Mouse (Mus musculus): ENCODE measurements at regions not wholly inside any gene's neighbourhood (a gene's known extent, or its start where the extent isn't known, plus 50 kb on each side); places are given as distances from the start of the nearest gene placed in this dataset.

GRCm38 (mm10) chr11:29636759-29637200, 56.0 kb upstream of the Rtn4 start:
- peaks cover 3% of the 10 kb centered on the region for H3K9me3 ChIP-seq (replicated peaks; ENCODE audit: low read length)
- no peak overlapping the region for H3K4me3 ChIP-seq (replicated peaks in 1 of 3; ENCODE audit: low read depth in 2 of 3, low read length in 2 of 3, poor library complexity in 1 of 3)
- dilution Hi-C loops (cut with MboI; ENCODE audit: extremely low pct_ligation_motif_present, extremely low pct_unique_long_range_greater_than_20kb, low sequenced_read_pairs) (no loop called here), in situ Hi-C loops (cut with MboI; ENCODE audit: low pct_ligation_motif_present, low pct_unique_long_range_greater_than_20kb, low sequenced_read_pairs) (no loop called here)
- no peaks in the 10 kb centered on the region for H3K36me3 ChIP-seq (replicated peaks in 1 of 2; ENCODE audit: control insufficient read depth in 1 of 2, insufficient read depth in 1 of 2, low read length in 1 of 2)
- no peaks in the 10 kb centered on the region for H3K27me3 ChIP-seq (replicated peaks)
- no peak overlapping the region for H3K9ac ChIP-seq (ENCODE audit: insufficient read depth, low read depth)
- H3K79me2 ChIP-seq (replicated peaks; ENCODE audit: control insufficient read depth, extremely low read depth, insufficient read depth, poor library complexity, severe bottlenecking), result no peaks in the 10 kb centered on the region
- DNase-seq (ENCODE audit: extremely low read depth), result no peak
- H3K4me2 ChIP-seq (ENCODE audit: insufficient read depth, low read depth, poor library complexity, severe bottlenecking), result no peak overlapping the region
- peaks cover 5 to 27% of the 10 kb centered on the region in 2 experiments; a peak in 3 of 4 replicates for H3K4me1 ChIP-seq (ENCODE audit: control insufficient read depth in 1 of 2, insufficient read depth in 2 of 2)
- TF ChIP-seq MEF2A (IDR thresholded peaks at IDR 0.05; ENCODE audit: borderline replicate concordance, low read depth, low read length), result no peak
- TF ChIP-seq ZC3H11A (IDR thresholded peaks at IDR 0.05; ENCODE audit: low read depth, low read length), result no peak
- TF ChIP-seq CHD1 (IDR thresholded peaks at IDR 0.05; ENCODE audit: low read depth, low read length), result no peak
- no peak for TF ChIP-seq PAX5 (IDR thresholded peaks at IDR 0.05; ENCODE audit: low read length)
- no peak overlapping the region for H3K27ac ChIP-seq (ENCODE audit: insufficient read depth, low read depth)

GRCm38 (mm10) chr11:29638093-29638669, 54.6 kb upstream of the Rtn4 start:
- H3K36me3 ChIP-seq (replicated peaks in 1 of 2; ENCODE audit: control insufficient read depth in 1 of 2, insufficient read depth in 1 of 2, low read length in 1 of 2), result no peaks in the 10 kb centered on the region
- no peak for DNase-seq (ENCODE audit: extremely low read depth)
- no peaks in the 10 kb centered on the region for H3K27me3 ChIP-seq (replicated peaks)
- no peak overlapping the region for H3K4me3 ChIP-seq (replicated peaks in 1 of 3; ENCODE audit: low read depth in 2 of 3, low read length in 2 of 3, poor library complexity in 1 of 3)
- peaks cover 5 to 27% of the 10 kb centered on the region in 2 experiments; a peak in 3 of 4 replicates for H3K4me1 ChIP-seq (ENCODE audit: control insufficient read depth in 1 of 2, insufficient read depth in 2 of 2)
- H3K9me3 ChIP-seq (replicated peaks; ENCODE audit: low read length), result peaks cover 3% of the 10 kb centered on the region
- H3K9ac ChIP-seq (ENCODE audit: insufficient read depth, low read depth), result no peak overlapping the region
- H3K4me2 ChIP-seq (ENCODE audit: insufficient read depth, low read depth, poor library complexity, severe bottlenecking), result no peak overlapping the region
- H3K79me2 ChIP-seq (replicated peaks; ENCODE audit: control insufficient read depth, extremely low read depth, insufficient read depth, poor library complexity, severe bottlenecking), result no peaks in the 10 kb centered on the region
- TF ChIP-seq SMC3 (IDR thresholded peaks at IDR 0.05; ENCODE audit: low read depth, low read length), result no peak
- TF ChIP-seq POLR2AphosphoS2 (IDR thresholded peaks at IDR 0.05; ENCODE audit: low read depth, low read length), result no peak
- TF ChIP-seq JUND (conservative IDR thresholded peaks at IDR 0.05; ENCODE audit: low read depth, low read length), result no peak
- no peak for TF ChIP-seq MAX (IDR thresholded peaks at IDR 0.05; ENCODE audit: low read length)
- TF ChIP-seq RAD21 (IDR thresholded peaks at IDR 0.05; ENCODE audit: low read depth, low read length), result no peak
- TF ChIP-seq PAX5 (IDR thresholded peaks at IDR 0.05; ENCODE audit: low read length), result no peak
- no peak for TF ChIP-seq TCF12 (IDR thresholded peaks at IDR 0.05; ENCODE audit: low read depth, low read length)
- TF ChIP-seq RCOR1 (conservative IDR thresholded peaks at IDR 0.05; ENCODE audit: low read depth, low read length), result no peak
- TF ChIP-seq USF1 (IDR thresholded peaks at IDR 0.05; ENCODE audit: low read depth, low read length), result no peak
- TF ChIP-seq E2F4 (IDR thresholded peaks at IDR 0.05; ENCODE audit: insufficient replicate concordance, low read depth, low read length), result no peak
- no peak for TF ChIP-seq SIN3A (IDR thresholded peaks at IDR 0.05; ENCODE audit: low read length)
- TF ChIP-seq ZNF384 (IDR thresholded peaks at IDR 0.05; ENCODE audit: low read depth, low read length), result no peak
- no peak for TF ChIP-seq CTCF (conservative IDR thresholded peaks at IDR 0.05 in 1 of 2, IDR thresholded peaks at IDR 0.05 in 1 of 2; ENCODE audit: low read depth in 2 of 2, low read length in 2 of 2)
- TF ChIP-seq IRF4 (IDR thresholded peaks at IDR 0.05; ENCODE audit: low read depth, low read length), result no peak
- TF ChIP-seq MAFK (IDR thresholded peaks at IDR 0.05; ENCODE audit: insufficient replicate concordance, low read length), result no peak
- TF ChIP-seq ELF1 (IDR thresholded peaks at IDR 0.05; ENCODE audit: low read depth, low read length), result no peak
- TF ChIP-seq MYC (IDR thresholded peaks at IDR 0.05; ENCODE audit: low read depth, low read length), result no peak
- no peak for TF ChIP-seq JUN (IDR thresholded peaks at IDR 0.05; ENCODE audit: insufficient read depth, low read depth, low read length)
- TF ChIP-seq TBP (conservative IDR thresholded peaks at IDR 0.05; ENCODE audit: low read depth, low read length), result no peak
- no peak overlapping the region for H3K27ac ChIP-seq (ENCODE audit: insufficient read depth, low read depth)
- dilution Hi-C loops (cut with MboI; ENCODE audit: extremely low pct_ligation_motif_present, extremely low pct_unique_long_range_greater_than_20kb, low sequenced_read_pairs) (no loop called here), in situ Hi-C loops (cut with MboI; ENCODE audit: low pct_ligation_motif_present, low pct_unique_long_range_greater_than_20kb, low sequenced_read_pairs) (no loop called here)

Data from CH12.LX (cell line).